Mouse (Mus musculus) liver, embryonic 11.5 days (tissue): ENCODE data around the gene Nell1. TPM values are rescaled to one million over a fixed set of nuclear protein-coding genes. Genes with fewer than 3 reads are reported as not detected.

Source experiments
- ATAC-seq: fragments of 200-750 bp; cut with Nextera tagmentation; replicated peaks from 2 replicates; pipeline ENCODE4 v1.8.0; 2017; ENCODE audit warnings: moderate number of reproducible peaks, mild to moderate bottlenecking, moderate TSS enrichment, moderate library complexity; ENCODE audit not compliant: low FRiP score
- DNase-seq: peaks from one replicate; pipeline ENCODE4 v3.0.0-alpha.2; 2017; ENCODE audit warnings: low spot score
- H3K27ac ChIP-seq: fragments of 300-500 bp; sonication (generic); 2 replicates; pipeline ENCODE4 v1.5.1; 2014; ENCODE audit warnings: mild to moderate bottlenecking, low read depth, low read length, control low read depth
- H3K27me3 ChIP-seq: fragments of 300-500 bp; sonication (generic); replicated peaks from 2 replicates; pipeline ENCODE4 v1.6.1; 2014; ENCODE audit warnings: low read length, mixed read lengths; ENCODE audit not compliant: control insufficient read depth, insufficient read depth
- H3K36me3 ChIP-seq: fragments of 300-500 bp; sonication (generic); 2 replicates; pipeline ENCODE4 v1.6.1; 2014; ENCODE audit warnings: mild to moderate bottlenecking, low read length, moderate library complexity, mixed read lengths; ENCODE audit not compliant: control insufficient read depth, insufficient read depth
- H3K4me1 ChIP-seq: fragments of 300-500 bp; sonication (generic); replicated peaks from 2 replicates; pipeline ENCODE4 v1.6.1; 2014; ENCODE audit warnings: low read length, mixed read lengths; ENCODE audit not compliant: control insufficient read depth, insufficient read depth
- H3K4me2 ChIP-seq: fragments of 300-500 bp; sonication (generic); 2 replicates; pipeline ENCODE4 v1.6.1; 2014; ENCODE audit warnings: mild to moderate bottlenecking, control low read depth, moderate library complexity
- H3K4me3 ChIP-seq: fragments of 300-500 bp; sonication (generic); 2 replicates; pipeline ENCODE4 v1.5.1; 2014; ENCODE audit warnings: low read depth, low read length, control low read depth
- H3K9ac ChIP-seq: fragments of 300-500 bp; sonication (generic); 2 replicates; pipeline ENCODE4 v1.6.1; 2014; ENCODE audit warnings: low read depth, low read length, control low read depth
- H3K9me3 ChIP-seq: fragments of 300-500 bp; sonication (generic); 2 replicates; pipeline ENCODE4 v1.6.1; 2016; ENCODE audit warnings: low read length, inconsistent platforms, mixed read lengths; ENCODE audit not compliant: control insufficient read depth
- WGBS: fragments of 180-500 bp; shearing (Covaris S2); extraction: QIAGEN DNeasy Blood & Tissue Kit; methylation state at CpG from one replicate; pipeline ENCODE4 v1.1.7; 2014; 5-methylcytosine and 5-hydroxymethylcytosine counted together
- polyA plus RNA-seq: library from polyadenylated mRNA; unstranded; fragments of >200 nt; fragmentation: Nextera tagmentation; extraction: Ambion mirVana; gene quantifications from 2 replicates; pipeline ENCODE4 v1.2.1, GENCODE M21; 2014

Gene Nell1
- polyA plus RNA-seq, 1 experiment from 2014 or later = 1.7 TPM

- WGBS = 67% methylated on average over 5 of the region's 5 CpGs
- DNase-seq (no peak), ATAC-seq (no peak)
- Histone ChIP-seq H3K4me2 (no peak overlapping the region), H3K4me3 (no peak overlapping the region), H3K9me3 (peaks cover 2% of the 10 kb centered on the region; the same call in 1 of the 2 replicates), H3K27ac (no peak overlapping the region), H3K9ac (no peak overlapping the region), H3K27me3 (no peaks in the 10 kb centered on the region), H3K36me3 (no peaks in the 10 kb centered on the region), H3K4me1 (no peaks in the 10 kb centered on the region)
Measured at GRCm38 (mm10) chr7:50241634-50242273, 267.1 kb downstream of the Nell1 start.

- Histone ChIP-seq H3K4me3 (no peak overlapping the region), H3K4me1 (no peaks in the 10 kb centered on the region), H3K9me3 (no peaks in the 10 kb centered on the region), H3K27me3 (no peaks in the 10 kb centered on the region), H3K4me2 (no peak overlapping the region), H3K36me3 (no peaks in the 10 kb centered on the region), H3K9ac (no peak overlapping the region), H3K27ac (no peak overlapping the region)
- 78% methylated on average over 3 of the region's 3 CpGs for WGBS
- no peak for ATAC-seq
- no peak for DNase-seq
Measured at GRCm38 (mm10) chr7:50253166-50253565, 278.5 kb downstream of the Nell1 start.

- Histone ChIP-seq H3K27ac (no peak overlapping the region), H3K9me3 (no peaks in the 10 kb centered on the region), H3K4me1 (no peaks in the 10 kb centered on the region), H3K4me2 (no peak overlapping the region), H3K9ac (no peak overlapping the region), H3K27me3 (no peaks in the 10 kb centered on the region), H3K4me3 (no peak overlapping the region), H3K36me3 (no peaks in the 10 kb centered on the region)
- 73% methylated on average over 3 of the region's 3 CpGs for WGBS
- ATAC-seq (no peak), DNase-seq (no peak)
Measured at GRCm38 (mm10) chr7:50260016-50260415, 285.4 kb downstream of the Nell1 start.

GRCm38 (mm10) chr7:50295508-50295907 lies 320.8 kb downstream of the Nell1 start:
- H3K9me3 ChIP-seq = no peaks in the 10 kb centered on the region
- no peak overlapping the region for H3K9ac ChIP-seq
- 87% methylated on average over 3 of the region's 3 CpGs for WGBS
- DNase-seq (no peak), ATAC-seq (no peak)
- H3K4me2 ChIP-seq = no peak overlapping the region
- H3K27me3 ChIP-seq = no peaks in the 10 kb centered on the region
- no peaks in the 10 kb centered on the region for H3K4me1 ChIP-seq
- H3K4me3 ChIP-seq = no peak overlapping the region
- no peak overlapping the region for H3K27ac ChIP-seq
- no peaks in the 10 kb centered on the region for H3K36me3 ChIP-seq

GRCm38 (mm10) chr7:50338226-50338625 lies 363.6 kb downstream of the Nell1 start:
- ATAC-seq = no peak
- Histone ChIP-seq H3K4me3 (no peak overlapping the region), H3K4me1 (no peaks in the 10 kb centered on the region), H3K9me3 (no peaks in the 10 kb centered on the region), H3K4me2 (no peak overlapping the region), H3K36me3 (no peaks in the 10 kb centered on the region), H3K27ac (no peak overlapping the region), H3K9ac (no peak overlapping the region), H3K27me3 (no peaks in the 10 kb centered on the region)
- WGBS = 79% methylated on average over 5 of the region's 5 CpGs
- DNase-seq = no peak

GRCm38 (mm10) chr7:50338757-50339156 lies 364.1 kb downstream of the Nell1 start:
- 75% methylated on average over 5 of the region's 5 CpGs for WGBS
- Histone ChIP-seq H3K4me2 (no peak overlapping the region), H3K27ac (no peak overlapping the region), H3K27me3 (no peaks in the 10 kb centered on the region), H3K9me3 (no peaks in the 10 kb centered on the region), H3K4me3 (no peak overlapping the region), H3K9ac (no peak overlapping the region), H3K4me1 (no peaks in the 10 kb centered on the region), H3K36me3 (no peaks in the 10 kb centered on the region)
- no peak for ATAC-seq
- no peak for DNase-seq

GRCm38 (mm10) chr7:50351564-50351963 lies 376.9 kb downstream of the Nell1 start:
- Histone ChIP-seq H3K9me3 (no peaks in the 10 kb centered on the region; the same call in 1 of the 2 replicates), H3K36me3 (no peaks in the 10 kb centered on the region), H3K4me2 (no peak overlapping the region), H3K27ac (no peak overlapping the region), H3K9ac (no peak overlapping the region), H3K4me3 (no peak overlapping the region), H3K4me1 (no peaks in the 10 kb centered on the region), H3K27me3 (no peaks in the 10 kb centered on the region)
- ATAC-seq (no peak), DNase-seq (no peak)
- 44% methylated on average over 2 of the region's 2 CpGs for WGBS

- H3K4me1 ChIP-seq = no peaks in the 10 kb centered on the region
- H3K27ac ChIP-seq = no peak overlapping the region
- H3K36me3 ChIP-seq = no peaks in the 10 kb centered on the region
- WGBS = 10% methylated on average over 2 of the region's 2 CpGs
- ATAC-seq (no peak), DNase-seq (no peak)
- no peak overlapping the region for H3K4me3 ChIP-seq
- no peak overlapping the region for H3K4me2 ChIP-seq
- H3K27me3 ChIP-seq = no peaks in the 10 kb centered on the region
- H3K9ac ChIP-seq = no peak overlapping the region
- no peaks in the 10 kb centered on the region for H3K9me3 ChIP-seq
Measured at GRCm38 (mm10) chr7:50357213-50357612, 382.5 kb downstream of the Nell1 start.

GRCm38 (mm10) chr7:50362039-50362438 lies 387.4 kb downstream of the Nell1 start:
- 43% methylated on average over 2 of the region's 2 CpGs for WGBS
- Histone ChIP-seq H3K9me3 (no peaks in the 10 kb centered on the region), H3K27me3 (no peaks in the 10 kb centered on the region), H3K4me1 (no peaks in the 10 kb centered on the region), H3K4me3 (no peak overlapping the region), H3K9ac (no peak overlapping the region), H3K36me3 (no peaks in the 10 kb centered on the region), H3K27ac (no peak overlapping the region), H3K4me2 (no peak overlapping the region)
- DNase-seq = no peak
- ATAC-seq = no peak
